In genomic region chr15:83099533-83100331, GRCm38 (mm10) we compare ENCODE assay signal across 7 mouse cellular contexts. TPM values are rescaled to one million over a fixed set of nuclear protein-coding genes. Genes with fewer than 3 reads are reported as not detected.
DNase-seq lines count a peak whose midpoint lies in the region; ATAC-seq lines count a peak whose summit lies in the region.

No protein-coding gene starts in this region.

- ATAC-seq in hindbrain, embryonic 15.5 days (ENCODE audit: low FRiP score, low read depth): peak; percentile 77
- peak; percentile 82 for ATAC-seq in limb, embryonic 11.5 days (ENCODE audit: insufficient number of reproducible peaks, low FRiP score, low TSS enrichment, low read depth)
- ATAC-seq in midbrain, embryonic 12.5 days (ENCODE audit: low FRiP score, low read depth): peak; percentile 89

- peak overlapping the region; percentile 55 for H3K4me2 ChIP-seq in hindbrain, embryonic 15.5 days
- peak overlapping the region; percentile 67 for H3K4me2 ChIP-seq in limb, embryonic 11.5 days (ENCODE audit: low read depth, severe bottlenecking)
- H3K4me2 ChIP-seq in midbrain, embryonic 12.5 days (replicated peaks): peak overlapping the region; percentile 74

- WGBS in hindbrain, embryonic 15.5 days: 2% methylated on average over 31 of the region's 31 CpGs
- 4% methylated on average over 31 of the region's 31 CpGs for WGBS in limb, embryonic 11.5 days
- under 1% methylated on average over 31 of the region's 31 CpGs for WGBS in midbrain, embryonic 12.5 days

- H3K36me3 ChIP-seq in hindbrain, embryonic 15.5 days: no peaks in the 10 kb centered on the region
- H3K36me3 ChIP-seq in limb, embryonic 11.5 days (ENCODE audit: control insufficient read depth, insufficient read depth, low read length): no peaks in the 10 kb centered on the region
- no peaks in the 10 kb centered on the region for H3K36me3 ChIP-seq in midbrain, embryonic 12.5 days

- H3K4me1 ChIP-seq in hindbrain, embryonic 15.5 days (replicated peaks): peaks cover 12% of the 10 kb centered on the region
- peaks cover 8% of the 10 kb centered on the region; the same call in 1 of the 2 replicates for H3K4me1 ChIP-seq in limb, embryonic 11.5 days (ENCODE audit: control insufficient read depth, insufficient read depth, low read length)
- peaks cover 18% of the 10 kb centered on the region for H3K4me1 ChIP-seq in midbrain, embryonic 12.5 days

- no peak overlapping the region for H3K27ac ChIP-seq in hindbrain, embryonic 15.5 days (replicated peaks)
- no peak overlapping the region for H3K27ac ChIP-seq in limb, embryonic 11.5 days (replicated peaks; ENCODE audit: low read depth, low read length)
- H3K27ac ChIP-seq in midbrain, embryonic 12.5 days (replicated peaks): no peak overlapping the region

- peak; percentile 96 for DNase-seq in R1 (ENCODE audit: low read depth, low spot score)
- DNase-seq in cerebellum, postnatal 10 days: peak; percentile 67 to 75
- peak; percentile 95 for DNase-seq in gastrocnemius, adult 18-20 months (ENCODE audit: low spot score)
- DNase-seq in limb, embryonic 11.5 days (ENCODE audit: low spot score): peak; percentile 94
- peak; percentile 89 for DNase-seq in spleen, adult 12 weeks (ENCODE audit: low spot score)

- peaks cover 12% of the 10 kb centered on the region; the same call in 1 of the 2 replicates for H3K27me3 ChIP-seq in hindbrain, embryonic 15.5 days
- H3K27me3 ChIP-seq in limb, embryonic 11.5 days (ENCODE audit: control insufficient read depth, insufficient read depth, low read length): no peaks in the 10 kb centered on the region
- H3K27me3 ChIP-seq in midbrain, embryonic 12.5 days: peaks cover 32% of the 10 kb centered on the region

- H3K9ac ChIP-seq in hindbrain, embryonic 15.5 days: peak overlapping the region; percentile 23; the same call in 1 of the 2 replicates
- H3K9ac ChIP-seq in limb, embryonic 11.5 days (ENCODE audit: low read length): peak overlapping the region; percentile 67
- peak overlapping the region; percentile 65 for H3K9ac ChIP-seq in midbrain, embryonic 12.5 days (replicated peaks)

- no peaks in the 10 kb centered on the region for H3K9me3 ChIP-seq in hindbrain, embryonic 15.5 days
- H3K9me3 ChIP-seq in limb, embryonic 11.5 days (ENCODE audit: control insufficient read depth, low read length): no peaks in the 10 kb centered on the region
- no peaks in the 10 kb centered on the region for H3K9me3 ChIP-seq in midbrain, embryonic 12.5 days

- H3K4me3 ChIP-seq in hindbrain, embryonic 15.5 days: peak overlapping the region; percentile 32
- H3K4me3 ChIP-seq in limb, embryonic 11.5 days (ENCODE audit: low read depth, low read length): peak overlapping the region; percentile 44
- H3K4me3 ChIP-seq in midbrain, embryonic 12.5 days: peak overlapping the region; percentile 43

RNA-seq across cellular contexts. Expression of gene Serhl, which starts 10.4 kb away (rescaled TPM):
- 10 to 100 TPM; 26.9 to 33.9 TPM for total RNA-seq in gastrocnemius, adult 18-20 months (2021)
- 29.7 and 31.0 TPM in 2 replicates for polyA plus RNA-seq in hindbrain, embryonic 15.5 days (2015; fragmentation: Nextera tagmentation; extraction: Ambion mirVana)
- polyA plus RNA-seq in limb, embryonic 11.5 days (2014; fragmentation: Nextera tagmentation; extraction: Ambion mirVana): 45.6 and 48.2 TPM in 2 replicates
- 42.6 and 43.0 TPM in 2 replicates for polyA plus RNA-seq in midbrain, embryonic 12.5 days (2016; fragmentation: Nextera tagmentation; extraction: Ambion mirVana)

RNA-seq across cellular contexts. Expression of gene Rrp7a, which starts 22.9 kb away (rescaled TPM):
- total RNA-seq in gastrocnemius, adult 18-20 months (2021): 10 to 100 TPM; 37.4 to 46.5 TPM
- polyA plus RNA-seq in hindbrain, embryonic 15.5 days (2015; fragmentation: Nextera tagmentation; extraction: Ambion mirVana): 74.7 and 78.9 TPM in 2 replicates
- 53.5 and 57.3 TPM in 2 replicates for polyA plus RNA-seq in limb, embryonic 11.5 days (2014; fragmentation: Nextera tagmentation; extraction: Ambion mirVana)
- polyA plus RNA-seq in midbrain, embryonic 12.5 days (2016; fragmentation: Nextera tagmentation; extraction: Ambion mirVana): 64.6 and 73.9 TPM in 2 replicates

RNA-seq across cellular contexts. Expression of gene Poldip3, which starts 49.5 kb away (rescaled TPM):
- total RNA-seq in gastrocnemius, adult 18-20 months (2021): 10 to 100 TPM; 15.7 to 17.1 TPM
- 130 and 132 TPM in 2 replicates for polyA plus RNA-seq in hindbrain, embryonic 15.5 days (2015; fragmentation: Nextera tagmentation; extraction: Ambion mirVana)
- 176 and 182 TPM in 2 replicates for polyA plus RNA-seq in limb, embryonic 11.5 days (2014; fragmentation: Nextera tagmentation; extraction: Ambion mirVana)
- 183 and 185 TPM in 2 replicates for polyA plus RNA-seq in midbrain, embryonic 12.5 days (2016; fragmentation: Nextera tagmentation; extraction: Ambion mirVana)
